Mouse (Mus musculus) midbrain, postnatal 0 days (tissue): ENCODE measurements around the gene Aspdh. TPM values are rescaled to one million over a fixed set of nuclear protein-coding genes. Genes with fewer than 3 reads are reported as not detected.

Source experiments
- ATAC-seq: fragments of 200-750 bp; cut with Nextera tagmentation; 2 replicates; pipeline ENCODE4 v1.8.0; 2017; ENCODE audit warnings: moderate number of reproducible peaks, mild to moderate bottlenecking, moderate TSS enrichment, moderate library complexity; ENCODE audit not compliant: low FRiP score
- DNase-seq: peaks from one replicate; pipeline ENCODE4 v3.0.0-alpha.2; 2015; ENCODE audit warnings: low spot score
- H3K27ac ChIP-seq: fragments of 300-500 bp; sonication (generic); 2 replicates; pipeline ENCODE4 v1.5.1; 2014; ENCODE audit warnings: low read depth, mild to moderate bottlenecking, low read length, mixed read lengths
- H3K27me3 ChIP-seq: fragments of 300-500 bp; sonication (generic); 2 replicates; pipeline ENCODE4 v1.6.1; 2014; ENCODE audit warnings: low read length, control low read depth, mixed read lengths; ENCODE audit not compliant: insufficient read depth
- H3K36me3 ChIP-seq: fragments of 300-500 bp; sonication (generic); 2 replicates; pipeline ENCODE4 v1.6.1; 2014; ENCODE audit warnings: low read length, control low read depth, mixed read lengths; ENCODE audit not compliant: insufficient read depth
- H3K4me1 ChIP-seq: fragments of 300-500 bp; sonication (generic); 2 replicates; pipeline ENCODE4 v1.6.1; 2014; ENCODE audit warnings: mild to moderate bottlenecking, control low read depth, antibody characterized with exemption, low read length, mixed read lengths; ENCODE audit not compliant: insufficient read depth
- H3K4me2 ChIP-seq: fragments of 300-500 bp; sonication (generic); 2 replicates; pipeline ENCODE4 v1.6.1; 2014; ENCODE audit warnings: low read depth, mild to moderate bottlenecking, low read length, mixed read lengths; ENCODE audit not compliant: poor library complexity, severe bottlenecking
- H3K4me3 ChIP-seq: fragments of 300-500 bp; sonication (generic); 2 replicates; pipeline ENCODE4 v1.5.1; 2014; ENCODE audit warnings: low read depth, mild to moderate bottlenecking, low read length, moderate library complexity
- H3K9ac ChIP-seq: fragments of 300-500 bp; sonication (generic); replicated peaks from 2 replicates; pipeline ENCODE4 v1.6.1; 2014; ENCODE audit warnings: mild to moderate bottlenecking, low read length, moderate library complexity, mixed read lengths; ENCODE audit not compliant: poor library complexity, severe bottlenecking
- H3K9me3 ChIP-seq: fragments of 300-500 bp; sonication (generic); 2 replicates; pipeline ENCODE4 v1.6.1; 2016; ENCODE audit warnings: low read length, control low read depth
- CTCF ChIP-seq: IDR thresholded peaks from 2 replicates; pipeline ENCODE4 v1.5.1; 2016; ENCODE audit warnings: antibody characterized with exemption, mild to moderate bottlenecking
- WGBS: fragments of 180-500 bp; shearing (Covaris S2); extraction: QIAGEN DNeasy Blood & Tissue Kit; methylation state at CpG from one replicate; pipeline ENCODE4 v1.1.7; 2014; 5-methylcytosine and 5-hydroxymethylcytosine counted together
- polyA plus RNA-seq: library from polyadenylated mRNA; unstranded; fragments of >200 nt; fragmentation: Nextera tagmentation; extraction: Ambion mirVana; gene quantifications from 2 replicates; pipeline ENCODE4 v1.2.1, GENCODE M21; 2015
- total RNA-seq: library from RNA; depleted of rRNA; stranded (reverse); fragments of >200 nt; gene quantifications from 2 replicates; pipeline ENCODE4 v1.2.3, GENCODE M21; 2014

Gene Aspdh
- total and polyA plus RNA-seq, 2 experiments from 2014 or later = 3.7 to 11.8 TPM

- 40% methylated on average over 8 of the region's 8 CpGs for WGBS
- TF ChIP-seq CTCF = no peak
- Histone ChIP-seq H3K4me2 (no peak overlapping the region), H3K36me3 (peaks cover 58% of the 10 kb centered on the region), H3K27ac (no peak overlapping the region), H3K9ac (no peak overlapping the region), H3K9me3 (no peaks in the 10 kb centered on the region), H3K4me1 (peaks cover 14% of the 10 kb centered on the region; the same call in 1 of the 2 replicates), H3K4me3 (no peak overlapping the region), H3K27me3 (no peaks in the 10 kb centered on the region)
- no peak for DNase-seq
- no peak for ATAC-seq
Measured at GRCm38 (mm10) chr7:44463056-44463425, 2.1 kb upstream of the Aspdh start.

DNA sequence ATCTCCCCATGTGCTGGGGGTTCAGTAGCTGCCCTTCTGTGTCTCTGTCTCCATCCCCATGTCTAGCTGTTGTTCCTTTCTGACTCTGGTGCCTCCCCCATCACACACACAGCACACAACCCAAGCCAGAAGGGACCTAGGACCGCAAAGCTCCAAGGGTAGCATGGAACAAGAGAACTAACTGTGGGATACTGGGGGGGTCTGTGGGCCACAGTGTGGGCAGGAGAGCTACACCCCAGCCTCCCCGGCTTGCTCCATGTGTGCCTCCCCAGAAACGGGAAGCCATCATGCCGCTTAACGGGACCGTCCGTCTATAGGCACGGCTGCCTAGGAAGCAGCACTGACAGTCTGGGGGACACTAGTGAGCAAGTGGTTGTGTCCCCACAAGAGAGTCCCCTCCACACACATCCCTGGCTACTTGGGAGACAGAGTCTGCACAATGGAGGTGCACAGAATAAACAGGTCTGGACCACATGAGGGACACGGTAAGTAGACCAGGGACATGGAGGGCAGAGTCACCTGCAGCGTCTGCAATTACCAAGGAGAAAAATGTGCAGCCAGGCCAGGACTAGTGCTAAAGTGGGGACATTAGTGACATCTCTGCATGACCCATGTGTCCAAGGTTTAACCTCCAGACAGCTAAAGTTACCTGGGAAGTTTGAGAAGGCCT lies 1.5 kb upstream of the Aspdh start:
- H3K27ac ChIP-seq = peak overlapping the region; percentile 87
- H3K4me1 ChIP-seq = peaks cover 17% of the 10 kb centered on the region; the same call in 1 of the 2 replicates
- H3K4me3 ChIP-seq = no peak overlapping the region
- H3K36me3 ChIP-seq = peaks cover 51% of the 10 kb centered on the region
- no peaks in the 10 kb centered on the region for H3K9me3 ChIP-seq
- H3K4me2 ChIP-seq = no peak overlapping the region
- H3K27me3 ChIP-seq = no peaks in the 10 kb centered on the region
- peak overlapping the region; percentile 24; the same call in 1 of the 2 replicates for H3K9ac ChIP-seq
- ATAC-seq (no peak), DNase-seq (no peak)
- WGBS = 81% methylated on average over 10 of the region's 10 CpGs
- no peak for TF ChIP-seq CTCF

GRCm38 (mm10) chr7:44464511-44464910 lies 680 bp upstream of the Aspdh start:
- Histone ChIP-seq H3K4me2 (no peak overlapping the region), H3K9me3 (no peaks in the 10 kb centered on the region), H3K4me1 (peaks cover 25% of the 10 kb centered on the region), H3K36me3 (peaks cover 45% of the 10 kb centered on the region), H3K27ac (peak overlapping the region; percentile 87), H3K9ac (peak overlapping the region; percentile 36; the same call in 1 of the 2 replicates), H3K27me3 (no peaks in the 10 kb centered on the region), H3K4me3 (no peak overlapping the region)
- WGBS = 12% methylated on average over 4 of the region's 4 CpGs
- no peak for TF ChIP-seq CTCF
- ATAC-seq = no peak
- peak; percentile 93 for DNase-seq

GRCm38 (mm10) chr7:44466006-44466887 lies 1.1 kb downstream of the Aspdh start:
- Histone ChIP-seq H3K9me3 (no peaks in the 10 kb centered on the region), H3K4me2 (no peak overlapping the region), H3K27me3 (no peaks in the 10 kb centered on the region), H3K4me1 (peaks cover 26% of the 10 kb centered on the region), H3K9ac (0 out of 2 replicates have a peak overlapping the region, but pooled peaks have one; percentile 24), H3K27ac (peak overlapping the region; percentile 91), H3K36me3 (peaks cover 33% of the 10 kb centered on the region), H3K4me3 (no peak overlapping the region)
- no peak for TF ChIP-seq CTCF
- 70% methylated on average over 10 of the region's 10 CpGs for WGBS
- ATAC-seq = no peak
- DNase-seq = no peak

GRCm38 (mm10) chr7:44466888-44467311 lies 1.7 kb downstream of the Aspdh start:
- WGBS = 77% methylated on average over 16 of the region's 16 CpGs
- no peaks in the 10 kb centered on the region for H3K27me3 ChIP-seq
- peaks cover 26% of the 10 kb centered on the region for H3K36me3 ChIP-seq
- no peak overlapping the region for H3K4me3 ChIP-seq
- H3K9me3 ChIP-seq = no peaks in the 10 kb centered on the region
- ATAC-seq (no peak), DNase-seq (no peak)
- H3K27ac ChIP-seq = peak overlapping the region; percentile 91
- peak; percentile 43 for TF ChIP-seq CTCF
- 0 out of 2 replicates have a peak overlapping the region, but pooled peaks have one; percentile 3 for H3K9ac ChIP-seq
- H3K4me2 ChIP-seq = no peak overlapping the region
- H3K4me1 ChIP-seq = peaks cover 26% of the 10 kb centered on the region
